Mouse (Mus musculus) heart, embryonic 16.5 days (tissue): ENCODE measurements around the gene Smyd3. TPM values are rescaled to one million over a fixed set of nuclear protein-coding genes. Genes with fewer than 3 reads are reported as not detected.
A peak's percentile ranks its signal among the peaks of the same experiment; 100 is the strongest.

Source experiments
- ATAC-seq: fragments of 200-750 bp; cut with Nextera tagmentation; replicated peaks from 2 replicates; pipeline ENCODE4 v1.8.0; 2017; ENCODE audit warnings: moderate number of reproducible peaks; ENCODE audit not compliant: insufficient read depth, low FRiP score; ENCODE audit errors: extremely low read depth
- H3K27ac ChIP-seq: fragments of 300-500 bp; sonication (generic); 2 replicates; pipeline ENCODE4 v1.5.1; 2014; ENCODE audit warnings: mild to moderate bottlenecking, low read length, control low read depth, moderate library complexity
- H3K27me3 ChIP-seq: fragments of 300-500 bp; sonication (generic); 2 replicates; pipeline ENCODE4 v1.6.1; 2014; ENCODE audit warnings: low read length, mixed read lengths; ENCODE audit not compliant: control insufficient read depth, insufficient read depth
- H3K36me3 ChIP-seq: fragments of 300-500 bp; sonication (generic); 2 replicates; pipeline ENCODE4 v1.6.1; 2014; ENCODE audit not compliant: control insufficient read depth, insufficient read depth
- H3K4me1 ChIP-seq: fragments of 300-500 bp; sonication (generic); 2 replicates; pipeline ENCODE4 v1.6.1; 2014; ENCODE audit warnings: low read length, mixed read lengths; ENCODE audit not compliant: control insufficient read depth, insufficient read depth
- H3K4me2 ChIP-seq: fragments of 300-500 bp; sonication (generic); 2 replicates; pipeline ENCODE4 v1.6.1; 2014; ENCODE audit warnings: low read depth, mild to moderate bottlenecking, control low read depth, low read length
- H3K4me3 ChIP-seq: fragments of 300-500 bp; sonication (generic); 2 replicates; pipeline ENCODE4 v1.5.1; 2014; ENCODE audit warnings: mild to moderate bottlenecking, control low read depth, low read length
- H3K9ac ChIP-seq: fragments of 300-500 bp; sonication (generic); 2 replicates; pipeline ENCODE4 v1.6.1; 2014; ENCODE audit warnings: low read length, control low read depth
- H3K9me3 ChIP-seq: fragments of 300-500 bp; sonication (generic); replicated peaks from 2 replicates; pipeline ENCODE4 v1.6.1; 2016; ENCODE audit warnings: low read length; ENCODE audit not compliant: control insufficient read depth
- WGBS: fragments of 180-500 bp; shearing (Covaris S2); extraction: QIAGEN DNeasy Blood & Tissue Kit; methylation state at CpG from one replicate; pipeline ENCODE4 v1.1.7; 2014; 5-methylcytosine and 5-hydroxymethylcytosine counted together
- polyA plus RNA-seq: library from polyadenylated mRNA; unstranded; fragments of >200 nt; fragmentation: Nextera tagmentation; extraction: Ambion mirVana; gene quantifications from 2 replicates; pipeline ENCODE4 v1.2.1, GENCODE M21; 2015

Gene Smyd3
- 11.1 and 13.3 TPM in 2 replicates for polyA plus RNA-seq

- Histone ChIP-seq H3K27me3 (no peaks in the 10 kb centered on the region), H3K4me3 (peak within 1 kb of the TSS; percentile 70), H3K9ac (peak within 1 kb of the TSS; percentile 78), H3K4me1 (peaks cover 6% of the 10 kb centered on the region), H3K36me3 (no peaks in the 10 kb centered on the region), H3K27ac (peak within 1 kb of the TSS; percentile 37), H3K4me2 (peak within 1 kb of the TSS; percentile 99), H3K9me3 (no peaks in the 10 kb centered on the region)
- peak; percentile 83 for ATAC-seq
- WGBS: 5% methylated on average over 39 of the region's 39 CpGs
These were observed at the start of gene Smyd3 for GRCm38 (mm10) chr1:179517713-179518465. TSS of gene Smyd3 (minus strand) at chr1:179518041.

GRCm38 (mm10) chr1:179567558-179567957 is 49.7 kb upstream of the Smyd3 start:
- Histone ChIP-seq H3K36me3 (no peaks in the 10 kb centered on the region), H3K4me1 (peaks cover 26% of the 10 kb centered on the region), H3K9me3 (no peaks in the 10 kb centered on the region), H3K4me3 (no peak overlapping the region), H3K27ac (no peak overlapping the region), H3K27me3 (no peaks in the 10 kb centered on the region), H3K4me2 (no peak overlapping the region), H3K9ac (no peak overlapping the region)
- 74% methylated on average over 7 of the region's 7 CpGs for WGBS
- no peak for ATAC-seq

- Histone ChIP-seq H3K4me3 (no peak overlapping the region), H3K9ac (no peak overlapping the region), H3K36me3 (no peaks in the 10 kb centered on the region), H3K4me2 (no peak overlapping the region), H3K9me3 (no peaks in the 10 kb centered on the region), H3K27ac (no peak overlapping the region), H3K27me3 (no peaks in the 10 kb centered on the region), H3K4me1 (peaks cover 19% of the 10 kb centered on the region)
- ATAC-seq: no peak
- 85% methylated on average over 5 of the region's 5 CpGs for WGBS
These were observed 46.1 kb upstream of the Smyd3 start for GRCm38 (mm10) chr1:179563926-179564325.

- Histone ChIP-seq H3K4me2 (no peak overlapping the region), H3K27ac (no peak overlapping the region), H3K4me3 (no peak overlapping the region), H3K9ac (no peak overlapping the region), H3K4me1 (peaks cover 12% of the 10 kb centered on the region), H3K9me3 (no peaks in the 10 kb centered on the region), H3K27me3 (no peaks in the 10 kb centered on the region), H3K36me3 (no peaks in the 10 kb centered on the region)
- 83% methylated on average over 4 of the region's 4 CpGs for WGBS
- ATAC-seq: no peak
These were observed 45.4 kb upstream of the Smyd3 start for GRCm38 (mm10) chr1:179563211-179563610.

- no peak overlapping the region for H3K27ac ChIP-seq
- H3K4me1 ChIP-seq: no peaks in the 10 kb centered on the region; the same call in none of the 2 replicates
- H3K9ac ChIP-seq: no peak overlapping the region
- no peaks in the 10 kb centered on the region for H3K36me3 ChIP-seq
- no peaks in the 10 kb centered on the region for H3K9me3 ChIP-seq
- 92% methylated on average over 6 of the region's 6 CpGs for WGBS
- no peaks in the 10 kb centered on the region for H3K27me3 ChIP-seq
- H3K4me3 ChIP-seq: no peak overlapping the region
- ATAC-seq: no peak
- no peak overlapping the region for H3K4me2 ChIP-seq
These were observed 43.1 kb upstream of the Smyd3 start for GRCm38 (mm10) chr1:179560845-179561430.

- Histone ChIP-seq H3K4me2 (no peak overlapping the region), H3K4me1 (no peaks in the 10 kb centered on the region; the same call in none of the 2 replicates), H3K9me3 (no peaks in the 10 kb centered on the region), H3K27ac (no peak overlapping the region), H3K9ac (no peak overlapping the region), H3K27me3 (no peaks in the 10 kb centered on the region), H3K36me3 (no peaks in the 10 kb centered on the region), H3K4me3 (no peak overlapping the region)
- WGBS: 63% methylated on average over 11 of the region's 11 CpGs
- no peak for ATAC-seq
These were observed 41.8 kb upstream of the Smyd3 start for GRCm38 (mm10) chr1:179559446-179560194.

- no peaks in the 10 kb centered on the region for H3K9me3 ChIP-seq
- no peak overlapping the region for H3K4me3 ChIP-seq
- no peak overlapping the region for H3K27ac ChIP-seq
- H3K4me2 ChIP-seq: no peak overlapping the region
- ATAC-seq: no peak
- no peaks in the 10 kb centered on the region for H3K36me3 ChIP-seq
- WGBS: 79% methylated on average over 3 of the region's 3 CpGs
- H3K27me3 ChIP-seq: no peaks in the 10 kb centered on the region
- H3K4me1 ChIP-seq: peaks cover 20% of the 10 kb centered on the region
- no peak overlapping the region for H3K9ac ChIP-seq
These were observed 39.1 kb upstream of the Smyd3 start for GRCm38 (mm10) chr1:179556921-179557320.

- ATAC-seq: no peak
These were observed 36.1 kb upstream of the Smyd3 start for GRCm38 (mm10) chr1:179553949-179554347.

More at GRCm38 (mm10) chr1:179553949-179554347, 36.1 kb upstream of the Smyd3 start:
- Histone ChIP-seq H3K36me3 (no peaks in the 10 kb centered on the region), H3K4me3 (no peak overlapping the region), H3K9me3 (no peaks in the 10 kb centered on the region), H3K27ac (no peak overlapping the region), H3K27me3 (no peaks in the 10 kb centered on the region), H3K9ac (no peak overlapping the region; the same call in 1 of the 2 replicates), H3K4me2 (no peak overlapping the region), H3K4me1 (peaks cover 28% of the 10 kb centered on the region)
- 56% methylated on average over 4 of the region's 4 CpGs for WGBS
